Mouse (Mus musculus): ENCODE measurements around the gene Asb4.

The Asb4 gene

DNA sequence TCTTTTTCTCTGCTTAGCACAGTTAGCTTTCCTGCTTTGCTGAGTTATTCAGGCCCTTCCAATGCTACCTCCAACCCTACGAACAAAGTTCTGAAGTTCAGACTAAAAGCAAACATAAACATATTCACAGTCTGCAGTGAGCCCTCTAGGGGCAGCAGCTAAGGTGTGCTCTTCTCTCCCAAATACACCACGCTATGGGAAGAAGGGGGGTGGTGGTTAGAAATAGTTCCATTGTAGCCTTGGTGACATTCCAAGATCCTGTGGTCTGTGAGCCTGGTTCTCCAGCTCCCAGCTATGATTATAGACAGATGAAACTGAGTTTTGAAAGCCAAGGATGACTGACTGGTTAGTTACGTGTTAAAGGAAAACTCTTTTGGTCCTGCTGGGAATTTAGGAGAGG is 13.6 kb downstream of the Asb4 start:
- no peak for DNase-seq

DNA sequence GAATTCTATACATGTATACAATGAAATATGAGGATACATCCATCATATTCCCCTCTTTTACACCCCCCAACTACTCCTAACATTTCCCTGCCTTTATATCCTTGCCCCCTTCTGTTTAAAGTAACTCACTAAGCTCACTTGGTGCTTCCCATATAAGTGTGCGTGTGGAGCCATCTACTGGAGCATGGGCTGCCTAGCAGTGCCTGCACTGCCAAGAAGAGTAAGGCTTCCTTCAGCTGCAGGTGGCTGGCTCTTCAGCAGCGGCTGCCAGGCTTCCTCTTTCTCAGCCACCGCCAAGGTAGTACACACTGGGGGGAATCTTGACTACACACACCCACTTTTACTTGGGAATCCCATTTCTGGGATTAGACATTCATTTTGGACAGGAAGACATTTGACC is 18.2 kb downstream of the Asb4 start:
- no peak for DNase-seq

DNA sequence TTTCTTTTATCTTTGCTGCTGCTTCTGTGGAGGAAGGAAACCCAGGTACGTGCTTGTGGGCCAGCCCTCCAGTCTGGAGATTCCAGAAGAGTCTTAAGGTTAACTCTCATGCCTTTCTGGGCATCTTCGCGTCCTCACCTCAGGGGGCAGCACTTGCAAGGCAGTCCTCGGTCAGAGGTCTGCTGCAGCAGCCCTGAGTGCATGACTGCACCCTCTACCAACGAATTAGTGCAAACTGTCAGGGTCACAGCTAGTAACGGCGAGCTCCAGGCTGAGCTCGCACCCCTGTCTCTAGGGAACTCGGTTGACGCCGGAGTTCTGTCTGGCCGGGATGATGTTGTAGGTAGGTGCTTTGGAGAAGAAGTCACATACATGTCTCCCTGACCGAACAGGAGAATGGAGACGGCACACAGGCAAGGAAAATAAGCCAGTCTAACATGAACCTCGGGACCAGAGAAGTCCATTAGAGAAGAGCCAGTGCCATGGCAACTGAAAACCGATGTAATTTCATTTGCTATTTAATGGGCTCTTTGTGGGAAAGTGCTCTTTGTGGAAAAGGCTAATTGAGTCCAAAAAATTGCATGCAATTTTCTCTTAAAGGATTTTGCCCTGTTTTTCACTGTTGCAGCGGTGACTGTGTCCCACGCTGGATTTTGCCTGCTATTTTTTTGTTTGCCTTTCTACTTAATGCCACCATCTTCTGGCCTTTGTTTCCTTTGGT is 20.1 kb downstream of the Asb4 start:
- DNase-seq = no peak

DNA sequence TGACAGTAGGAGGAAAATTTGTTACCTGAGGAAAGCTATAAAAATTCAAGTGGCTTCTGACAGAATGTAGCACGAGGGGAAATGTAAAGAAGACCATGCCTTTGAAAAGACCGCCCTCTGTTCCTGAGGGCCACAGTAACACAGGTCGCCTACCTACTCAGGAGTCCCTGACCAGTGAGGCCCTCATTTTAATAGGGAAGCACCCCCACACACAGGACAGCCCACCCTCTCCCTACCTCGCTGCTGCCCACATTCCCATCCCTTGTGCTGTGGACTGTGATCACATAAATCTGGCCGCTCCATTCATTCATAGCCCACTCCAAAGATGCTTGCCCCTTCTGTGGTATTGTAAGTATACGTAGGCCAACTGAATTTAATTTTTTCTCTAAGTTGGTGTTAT is 20.8 kb downstream of the Asb4 start:
- DNase-seq = no peak

DNA sequence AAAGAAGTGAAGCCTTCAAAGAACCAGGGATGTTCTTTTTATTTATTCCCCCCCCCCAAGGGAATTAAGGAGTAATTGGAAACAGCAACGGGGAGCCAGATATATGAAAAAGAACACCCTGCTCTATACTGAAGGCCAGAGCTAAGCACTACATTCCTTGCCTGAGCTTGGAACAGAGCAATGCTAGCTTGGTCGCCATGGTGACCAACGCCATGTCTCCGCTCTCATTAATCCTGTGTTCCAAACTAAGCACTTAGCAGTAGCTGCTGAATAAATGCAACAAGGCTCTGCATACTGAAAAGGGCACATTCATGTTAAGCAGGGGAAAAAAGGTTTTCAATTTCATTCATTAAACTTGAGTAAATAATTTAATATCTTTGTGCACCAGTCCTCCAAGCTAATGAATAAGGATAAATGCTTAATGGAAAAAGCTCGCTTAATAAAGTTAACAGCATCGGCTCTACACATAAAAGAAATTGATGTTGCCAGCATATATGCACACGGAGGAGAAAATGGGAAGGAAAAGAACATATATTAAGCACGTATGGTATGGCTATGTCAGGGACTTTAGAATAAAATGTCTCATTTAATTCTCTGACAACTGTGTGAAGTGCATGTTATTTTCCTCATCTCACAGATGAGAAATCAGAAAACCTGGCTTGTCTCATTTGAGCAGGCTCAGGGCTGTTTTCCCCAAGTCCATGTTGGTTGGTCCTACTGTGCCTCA is 25.4 kb downstream of the Asb4 start:
- DNase-seq = no peak

DNA sequence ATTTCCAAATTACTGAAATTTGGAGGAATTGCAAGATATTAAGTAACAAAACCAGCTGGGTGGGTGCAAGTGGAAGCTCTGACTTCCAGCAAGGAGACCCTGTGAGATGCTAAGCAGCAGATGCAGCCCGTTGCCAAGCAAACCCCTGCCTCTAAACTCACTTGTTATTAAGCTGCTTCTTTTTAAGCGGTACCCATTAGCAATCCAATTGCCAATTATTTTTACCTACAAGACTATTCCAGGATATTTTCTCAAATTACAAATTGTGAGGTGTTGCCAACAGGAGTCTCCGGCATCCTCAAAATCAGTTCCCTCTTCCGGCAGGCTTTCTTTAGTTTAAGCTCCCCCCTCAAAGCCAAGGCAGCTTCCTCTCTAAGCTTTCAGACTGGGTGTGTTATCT is 26.5 kb downstream of the Asb4 start:
- DNase-seq = no peak

DNA sequence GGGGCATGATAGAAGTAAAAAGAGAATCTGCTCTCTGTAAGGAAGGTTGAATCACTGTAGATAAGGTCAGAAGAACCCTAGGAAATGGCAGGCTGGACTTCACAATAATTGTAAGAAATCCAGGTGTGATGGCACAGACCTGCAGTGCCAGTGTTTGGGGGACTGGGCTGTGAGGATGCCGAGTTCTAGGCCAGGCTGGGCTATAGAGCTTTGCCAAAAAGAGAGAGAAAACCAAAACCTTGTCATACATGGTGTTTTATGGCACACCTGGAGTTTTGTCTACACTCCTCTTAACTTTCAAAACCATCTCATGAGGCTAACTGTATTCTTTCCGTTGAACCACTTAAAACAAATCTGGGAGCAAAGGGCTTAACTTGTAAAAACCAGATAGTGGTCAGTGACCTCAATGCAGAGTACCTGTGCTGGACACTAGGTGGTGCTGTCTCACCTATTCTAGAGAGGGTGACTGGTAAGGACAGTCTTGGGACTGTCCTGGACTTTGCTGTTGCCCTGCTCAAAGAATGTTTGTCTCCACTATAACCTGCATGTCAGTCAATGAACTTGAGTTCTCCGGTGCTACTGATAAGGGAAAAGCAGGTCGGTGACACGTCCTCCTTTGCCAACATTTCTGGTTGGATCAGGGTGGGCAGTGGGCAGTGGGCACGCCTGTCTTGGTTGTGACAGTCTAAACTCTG is 27.7 kb downstream of the Asb4 start:
- peak; percentile 5 for DNase-seq

DNA sequence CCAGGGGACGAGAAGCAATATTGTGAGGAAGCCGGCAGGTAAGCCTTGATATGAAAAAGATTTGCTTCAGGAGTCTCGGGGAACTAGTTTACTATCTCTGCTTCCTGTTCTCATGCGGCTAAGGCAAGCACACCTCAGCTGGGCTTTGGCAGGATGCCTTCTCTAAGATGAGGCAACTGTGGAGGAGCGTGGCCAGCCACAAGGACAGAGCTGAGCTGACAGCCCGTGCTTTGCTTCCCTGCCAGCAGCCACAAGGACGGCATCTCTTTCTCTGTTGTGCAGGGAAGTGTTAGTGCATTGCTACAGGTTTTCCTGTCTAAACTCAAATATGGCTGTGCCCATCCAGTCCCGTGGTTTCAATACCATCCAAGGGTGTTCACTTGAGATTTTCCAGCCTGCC is 30.1 kb downstream of the Asb4 start:
- DNase-seq = no peak

DNA sequence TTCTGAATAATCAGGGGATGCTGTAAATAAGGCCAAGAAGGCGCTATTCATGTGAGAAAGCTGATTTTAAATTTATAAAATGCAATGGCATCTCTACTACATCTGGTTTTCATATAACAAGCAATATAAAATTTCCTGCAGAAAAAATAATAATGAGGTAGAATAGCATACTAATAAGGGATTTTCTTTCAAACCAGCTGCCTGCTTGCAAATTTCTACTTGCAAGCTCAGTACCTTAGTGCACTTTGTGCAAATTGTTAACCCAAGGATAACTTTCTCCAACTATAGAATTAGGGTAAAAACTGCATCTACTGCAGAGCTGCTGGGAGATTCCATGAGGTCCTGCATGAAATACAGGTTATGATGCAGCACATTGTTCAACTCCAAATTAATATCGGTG is 38.3 kb downstream of the Asb4 start:
- no peak for DNase-seq

DNA sequence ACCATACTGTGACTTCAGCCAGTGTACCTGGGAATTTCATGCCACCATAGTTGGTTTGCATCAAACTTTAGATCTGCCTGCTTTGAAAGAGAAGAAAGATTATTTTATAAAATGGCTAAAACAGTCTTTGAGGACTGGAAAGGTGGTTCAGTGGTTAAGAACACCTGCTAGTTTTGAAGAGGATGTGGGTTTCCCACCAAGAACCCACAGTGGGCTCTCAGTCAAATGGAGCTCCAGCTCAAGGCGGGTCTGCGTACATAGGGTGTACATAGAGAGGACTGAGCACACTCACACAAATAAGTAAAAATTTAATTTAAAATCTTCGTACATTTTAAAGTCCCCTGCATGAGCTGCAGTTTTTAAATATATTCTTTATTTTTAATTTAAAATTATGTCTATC is 39.2 kb downstream of the Asb4 start:
- no peak for DNase-seq

DNA sequence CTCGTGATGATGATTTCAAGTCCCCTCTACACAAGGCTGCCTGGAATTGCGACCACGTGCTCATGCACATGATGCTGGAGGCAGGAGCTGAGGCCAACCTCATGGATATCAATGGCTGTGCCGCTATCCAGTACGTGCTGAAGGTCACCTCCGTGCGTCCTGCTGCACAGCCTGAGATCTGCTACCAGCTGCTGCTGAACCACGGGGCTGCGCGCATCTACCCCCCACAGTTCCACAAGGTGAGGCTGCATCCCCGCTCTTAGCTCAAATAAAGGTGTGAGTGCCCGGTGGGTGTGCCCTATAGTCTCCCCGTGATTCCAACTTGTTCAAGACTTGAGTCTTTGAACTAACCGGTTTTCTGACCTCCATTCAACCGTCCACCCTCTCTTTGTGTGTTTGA is 40.4 kb downstream of the Asb4 start:
- DNase-seq = no peak

DNA sequence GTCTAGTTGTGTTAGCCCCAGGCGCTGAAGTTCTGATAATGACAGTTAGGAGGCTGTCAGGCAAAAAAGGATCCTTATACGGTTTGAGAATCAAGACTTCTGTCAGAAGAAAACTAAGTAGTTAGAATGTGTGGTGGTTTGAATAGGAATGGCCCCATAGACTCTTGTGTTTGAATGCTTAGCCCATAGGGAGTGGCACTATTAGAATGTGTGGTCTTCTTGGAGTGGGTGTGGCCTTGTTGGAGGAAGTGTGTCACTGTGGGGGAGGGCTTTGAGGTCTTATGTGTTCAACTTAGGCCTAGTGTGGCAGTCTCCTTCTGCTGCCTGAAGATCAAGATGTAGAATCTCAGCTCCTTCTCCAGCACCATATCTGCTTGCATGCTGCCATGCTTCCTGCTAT is 43.8 kb downstream of the Asb4 start:
- no peak for DNase-seq

DNA sequence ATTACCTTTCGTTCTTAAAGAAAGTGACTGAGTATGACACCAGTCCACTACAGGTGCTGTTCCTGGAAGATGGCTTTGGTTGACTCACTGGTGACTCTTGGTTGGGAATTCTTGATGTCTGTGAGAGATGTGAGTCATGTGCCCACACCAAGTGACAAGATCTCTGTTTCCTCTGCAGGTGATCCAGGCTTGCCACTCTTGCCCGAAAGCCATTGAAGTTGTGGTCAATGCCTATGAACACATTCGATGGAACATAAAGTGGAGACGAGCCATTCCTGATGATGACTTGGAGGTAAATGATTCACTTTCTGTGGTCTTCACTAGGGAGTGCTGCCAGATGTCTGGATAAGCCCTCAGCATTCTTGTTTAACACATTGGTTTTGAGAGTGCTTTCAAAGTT is 46.4 kb downstream of the Asb4 start:
- no peak for DNase-seq

DNA sequence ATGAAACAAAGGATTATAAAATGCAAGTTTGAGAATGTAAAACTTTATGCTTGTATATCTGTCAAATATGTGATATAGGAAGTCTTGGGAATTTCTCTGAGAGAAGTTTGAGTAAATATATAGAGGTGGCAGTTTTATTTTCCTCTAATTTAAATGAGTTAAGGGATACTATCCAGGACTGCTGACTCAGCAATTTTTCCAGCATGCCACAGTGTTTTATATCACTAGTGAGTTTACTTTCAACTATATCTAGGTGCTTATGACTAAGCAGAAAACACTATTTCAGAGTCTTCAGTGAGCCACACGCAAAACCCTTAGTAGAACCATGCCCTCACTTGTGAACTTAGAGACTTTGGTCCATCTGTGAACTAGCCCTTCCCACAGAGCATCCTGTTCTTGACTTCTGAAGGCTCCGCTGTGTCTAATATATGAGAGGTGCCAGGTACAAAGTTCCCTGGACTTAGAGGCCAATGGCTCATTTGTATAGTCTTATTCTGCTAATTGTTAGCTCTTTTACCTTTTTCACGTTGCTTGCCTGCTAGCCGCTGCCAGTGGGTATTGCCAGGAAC is 46.9 kb downstream of the Asb4 start:
- no peak for DNase-seq

DNA sequence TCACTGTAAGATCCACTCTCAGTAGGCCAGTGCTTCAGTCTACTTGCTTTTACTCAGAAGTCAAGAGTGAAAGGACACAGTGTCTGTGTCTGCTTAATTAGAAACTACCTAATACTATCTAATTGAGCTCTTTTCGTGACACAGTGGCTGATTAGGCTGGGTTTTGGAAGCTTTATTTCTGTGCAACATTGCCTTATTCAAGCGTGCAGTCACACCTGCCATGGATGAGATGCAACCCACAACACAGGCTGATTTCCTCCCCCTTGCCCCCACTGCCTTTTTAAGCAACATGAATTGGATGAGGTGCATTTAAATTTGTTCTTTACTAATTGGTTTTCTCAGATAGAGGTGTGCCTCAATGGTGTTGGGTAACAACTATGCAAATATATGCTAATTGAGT is 50.7 kb downstream of the Asb4 start:
- DNase-seq = no peak

DNA sequence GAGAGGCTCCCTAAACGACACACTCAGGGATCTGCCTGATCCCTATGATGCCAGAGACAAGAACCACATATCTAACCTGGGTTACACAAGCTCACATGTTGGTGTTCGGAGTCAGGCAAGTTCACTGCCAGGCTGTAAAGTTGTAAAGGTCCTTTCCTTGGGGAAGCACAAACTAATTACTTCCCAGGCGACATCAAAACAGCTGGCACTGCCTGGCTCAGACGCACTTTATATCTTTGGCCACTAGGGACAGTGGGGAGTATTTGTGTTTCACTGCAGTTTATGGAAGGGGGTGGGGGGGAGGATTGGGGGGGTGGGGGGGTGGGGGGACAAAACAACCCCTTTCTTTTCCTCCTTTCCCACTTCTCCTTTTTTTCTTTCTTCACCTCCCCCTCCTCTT is 54.6 kb downstream of the Asb4 start:
- no peak for DNase-seq

DNA sequence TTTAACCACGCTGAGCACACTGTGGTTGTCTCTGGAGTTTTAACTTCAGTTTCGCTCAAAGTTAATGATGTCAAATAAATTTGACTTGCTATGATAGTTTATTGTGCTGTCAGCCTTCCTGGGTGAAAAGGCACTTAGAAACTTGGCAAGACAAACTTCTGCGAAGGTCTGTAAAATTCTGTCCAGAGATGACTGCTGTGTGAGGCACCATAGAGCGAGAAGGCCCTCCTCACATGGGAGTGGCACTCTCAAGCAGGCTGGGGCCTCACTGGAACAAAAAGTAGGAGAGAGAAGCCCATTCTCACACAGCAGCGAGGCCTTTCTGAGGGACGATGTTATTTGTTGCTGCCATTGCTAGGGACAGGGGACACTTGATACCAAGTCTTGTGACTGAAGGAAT is 58.0 kb downstream of the Asb4 start:
- DNase-seq = no peak

DNA sequence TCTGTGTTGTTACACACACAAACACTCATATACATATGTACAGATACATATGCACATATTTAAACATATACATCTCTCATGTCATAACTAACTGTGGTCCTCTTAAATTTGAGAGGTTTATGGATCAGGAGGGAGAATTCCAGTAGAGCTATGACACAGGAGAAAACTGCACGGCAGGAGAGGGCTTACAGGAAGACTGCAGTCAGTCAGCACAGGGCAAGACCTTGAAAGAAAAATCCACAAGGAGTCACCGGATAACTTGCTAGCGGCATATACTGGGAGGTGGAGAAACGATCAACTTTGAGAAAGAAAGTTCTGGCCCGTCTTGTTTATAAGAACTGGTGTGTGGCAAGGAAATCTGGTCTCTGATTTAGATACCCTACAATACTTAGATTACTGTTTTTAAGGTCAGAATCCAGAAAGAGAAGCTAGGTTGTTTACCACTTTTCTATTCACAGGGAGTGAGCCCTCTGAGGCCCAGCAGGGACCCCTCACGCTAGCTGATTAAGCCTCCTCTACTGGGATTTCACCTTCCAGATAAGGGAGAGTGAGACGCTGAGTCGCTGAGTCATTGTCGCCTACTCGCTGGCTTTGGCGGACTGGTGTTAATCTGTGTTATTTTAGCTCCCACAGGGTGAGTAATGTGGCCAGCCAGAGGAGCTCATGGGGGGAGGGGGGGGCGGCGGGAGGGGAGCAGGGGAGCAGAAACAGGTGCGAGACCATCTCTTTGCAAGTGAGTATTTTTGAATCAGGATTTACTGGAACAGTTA is 59.3 kb downstream of the Asb4 start:
- no peak for DNase-seq

DNA sequence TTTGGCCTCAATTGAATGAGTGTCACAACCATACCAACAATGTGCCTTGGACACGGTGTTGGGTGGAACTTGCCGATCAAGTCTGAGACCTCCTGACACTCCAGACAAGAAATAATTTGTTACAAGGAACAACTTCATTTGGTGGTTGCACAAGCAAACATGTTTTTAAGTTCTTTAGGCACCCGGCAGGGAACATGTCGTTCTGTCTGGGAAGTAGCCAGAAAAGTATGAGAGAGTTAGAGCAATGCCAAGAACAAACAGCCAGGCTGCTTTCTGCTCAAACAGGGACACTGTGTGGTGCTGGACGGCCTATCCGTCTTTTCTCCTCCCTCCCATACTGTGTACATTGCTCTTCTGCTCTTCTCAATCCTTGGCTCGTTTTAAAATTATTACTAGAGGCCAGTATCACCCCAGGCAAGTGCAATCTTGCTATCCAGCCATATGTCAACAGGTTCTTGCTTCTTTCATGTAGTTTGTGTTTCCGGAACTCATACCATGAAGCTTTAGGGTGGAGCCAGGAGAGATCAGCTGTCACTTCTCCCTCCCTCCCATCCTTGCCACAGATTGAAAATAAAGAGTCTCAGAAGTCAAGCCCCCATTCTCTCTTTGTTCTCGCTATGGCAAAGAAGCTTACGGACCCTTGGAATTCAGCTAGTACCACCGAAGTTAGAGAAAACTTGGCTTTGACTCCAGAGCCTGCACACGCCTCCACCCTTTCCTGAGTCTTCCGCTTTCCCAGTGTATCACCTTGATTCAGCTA is 60.1 kb downstream of the Asb4 start:
- DNase-seq = no peak

DNA sequence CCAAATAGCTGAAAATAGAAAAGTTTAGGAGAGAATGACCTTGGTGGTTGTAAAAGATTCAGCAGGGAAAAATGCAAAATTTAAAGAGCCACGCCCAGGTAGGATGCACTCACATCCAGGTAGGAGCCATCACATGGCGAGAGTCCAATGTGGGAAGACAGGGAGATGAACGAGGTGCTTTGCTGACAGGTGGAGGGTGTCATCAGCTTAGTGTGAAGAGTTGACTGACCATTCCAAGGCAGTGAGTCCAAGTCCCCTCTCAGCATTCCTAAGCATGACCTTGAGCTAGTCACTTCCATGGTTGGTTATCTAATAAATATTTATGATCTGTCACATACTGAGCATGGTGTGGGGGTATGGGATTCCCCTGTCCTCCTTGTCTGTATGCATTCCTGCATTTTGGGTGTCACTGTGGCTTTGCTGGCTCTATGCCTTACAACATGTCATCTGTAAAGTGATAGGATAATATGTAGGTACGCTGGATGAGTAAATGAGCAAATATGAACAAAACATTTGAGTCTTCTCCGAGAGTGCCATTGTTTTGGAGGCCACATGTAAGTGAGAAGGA is 61.2 kb downstream of the Asb4 start:
- no peak for DNase-seq

DNA sequence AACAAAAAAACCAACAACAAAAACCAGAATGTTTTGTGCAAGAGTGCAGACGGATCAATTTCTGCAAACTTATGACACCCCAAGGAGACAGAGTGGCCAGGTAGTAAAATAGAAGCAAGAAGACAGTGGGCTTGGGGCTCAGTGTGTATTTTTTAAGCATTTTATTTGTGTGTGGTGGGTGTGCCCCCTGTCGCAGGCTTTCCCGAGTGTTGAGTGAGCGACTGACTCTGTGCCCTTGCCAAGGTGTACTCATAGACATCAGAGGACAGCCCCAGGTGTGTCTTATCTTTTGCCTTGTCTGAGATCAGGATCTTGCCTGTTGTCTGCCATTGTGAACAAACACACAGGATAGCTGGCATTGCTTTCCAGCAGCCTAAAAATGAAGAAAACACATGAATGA is 63.8 kb downstream of the Asb4 start:
- DNase-seq = no peak

DNA sequence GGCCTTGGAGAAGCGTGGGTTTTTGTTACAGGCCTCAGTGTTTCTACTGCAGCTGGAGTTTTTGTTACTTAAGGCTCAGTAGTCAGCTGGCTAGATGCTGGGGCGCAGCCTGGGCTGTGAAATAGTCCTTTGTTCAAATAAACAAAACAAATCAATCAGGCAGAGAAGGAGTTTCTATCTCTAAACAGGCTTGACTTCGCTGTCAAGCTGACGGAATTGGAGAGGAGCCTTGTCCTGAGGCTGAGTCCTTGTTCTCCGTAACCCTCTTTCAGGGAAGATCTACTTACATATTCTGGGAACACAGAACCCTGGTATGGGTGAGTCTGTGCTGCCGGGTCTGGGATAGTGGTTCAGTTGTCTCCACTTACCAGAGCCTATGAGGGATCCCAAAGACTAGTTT is 64.4 kb downstream of the Asb4 start:
- peak; percentile 7 for DNase-seq

All from cerebellum, adult 9-11 months (tissue).